Mouse (Mus musculus): ENCODE measurements at regions not wholly inside any gene's neighbourhood (a gene's known extent, or its start where the extent isn't known, plus 50 kb on each side); places are given as distances from the start of the nearest gene placed in this dataset.

DNA sequence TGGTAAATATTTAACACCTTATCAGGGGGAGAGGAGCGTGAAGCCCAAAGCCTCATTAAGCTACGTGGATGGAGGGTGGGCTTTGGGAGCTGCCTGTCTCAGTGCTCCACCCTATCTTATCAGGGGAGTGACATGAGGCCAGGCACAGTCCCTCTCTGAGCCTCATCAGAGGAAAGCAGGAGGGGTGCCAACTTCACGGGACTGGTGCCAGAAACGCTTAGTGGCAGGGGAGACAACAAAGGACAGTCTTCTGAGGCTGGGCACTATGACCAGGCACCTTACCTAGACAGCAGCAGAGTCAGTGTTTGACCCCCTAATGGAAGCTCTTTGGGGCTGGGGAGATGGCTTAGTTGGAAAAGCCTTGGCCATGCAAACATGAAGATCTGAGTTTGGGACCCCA lies 49.9 kb upstream of the 3110018I06Rik start:
- TF ChIP-seq CTCF (IDR thresholded peaks at IDR 0.05; ENCODE audit: borderline replicate concordance, insufficient read depth, low read depth, low read length) (no peak), POLR2A (IDR thresholded peaks at IDR 0.05; ENCODE audit: borderline replicate concordance, insufficient read depth, low read length) (no peak)

Measured in cerebellum, adult 2 months (tissue).